In genomic region chr16:95814513-95815118, GRCm38 (mm10) we compare ENCODE assay signal across 8 mouse cellular contexts.
DNase-seq lines count a peak whose midpoint lies in the region; ATAC-seq and TF ChIP-seq lines count a peak whose summit lies in the region.

No protein-coding gene starts in this region.

- H3K4me2 ChIP-seq in kidney, postnatal 0 days (ENCODE audit: low read length) = no peak overlapping the region

- no peaks in the 10 kb centered on the region for H3K9me3 ChIP-seq in kidney, postnatal 0 days (replicated peaks; ENCODE audit: low read length)
- peaks cover 7% of the 10 kb centered on the region; the same call in 1 of the 2 replicates for H3K9me3 ChIP-seq in limb, embryonic 10.5 days (replicated peaks)

- H3K27ac ChIP-seq in kidney, postnatal 0 days = no peak overlapping the region
- peak overlapping the region; percentile 38 for H3K27ac ChIP-seq in limb, embryonic 10.5 days

- no peak for DNase-seq in kidney, postnatal 0 days (ENCODE audit: low spot score)
- no peak for DNase-seq in kidney, adult 18-20 months
- DNase-seq in adipocyte (ENCODE audit: low spot score) (peak; percentile 73), liver (no peak)
- peak; percentile 72 to 80 for DNase-seq in cerebellum, postnatal 10 days
- DNase-seq in limb, embryonic 10.5 days (ENCODE audit: low spot score) = no peak
- DNase-seq in spleen, postnatal 10 days (ENCODE audit: low spot score in 2 of 2) = no peak
- DNase-seq in B cell, adult 2 months = no peak

- H3K4me3 ChIP-seq in kidney, postnatal 0 days (replicated peaks; ENCODE audit: low read depth, low read length) = no peak overlapping the region
- no peak overlapping the region for H3K4me3 ChIP-seq in limb, embryonic 10.5 days

- H3K27me3 ChIP-seq in kidney, postnatal 0 days (ENCODE audit: insufficient read depth, low read length) = no peaks in the 10 kb centered on the region
- H3K27me3 ChIP-seq in limb, embryonic 10.5 days (ENCODE audit: low read depth, poor library complexity, severe bottlenecking) = no peaks in the 10 kb centered on the region

- H3K9ac ChIP-seq in kidney, postnatal 0 days (ENCODE audit: low read depth, low read length) = no peak overlapping the region

- H3K36me3 ChIP-seq in kidney, postnatal 0 days (ENCODE audit: insufficient read depth, low read length) = no peaks in the 10 kb centered on the region
- 0 out of 2 replicates have a peak, but pooled peaks cover 3% of the 10 kb centered on the region for H3K36me3 ChIP-seq in limb, embryonic 10.5 days

- 57% methylated on average over 9 of the region's 9 CpGs for WGBS in kidney, postnatal 0 days
- 91% methylated on average over 9 of the region's 9 CpGs for WGBS in limb, embryonic 10.5 days

- peak; percentile 36; the same call in 1 of the 2 replicates for ATAC-seq in kidney, postnatal 0 days (replicated peaks; ENCODE audit: low FRiP score, low read depth)

- TF ChIP-seq CTCF in kidney, postnatal 0 days (IDR thresholded peaks at IDR 0.05; ENCODE audit: low read depth) = no peak

- H3K4me1 ChIP-seq in kidney, postnatal 0 days (replicated peaks; ENCODE audit: insufficient read depth, low read length) = no peaks in the 10 kb centered on the region
- H3K4me1 ChIP-seq in limb, embryonic 10.5 days = peaks cover 5% of the 10 kb centered on the region; the same call in 1 of the 2 replicates

Comparison
In these comparisons a context has a peak if more than half of its experiments do, and no peak if none do; other contexts are left out.
1. DNase-seq: peak in adipocyte (single experiment) and cerebellum, postnatal 10 days (2 of 2); none in kidney, postnatal 0 days (single experiment), kidney, adult 18-20 months (single experiment), limb, embryonic 10.5 days (single experiment), spleen, postnatal 10 days (0 of 2), B cell, adult 2 months (0 of 2) and liver (single experiment).